Mouse (Mus musculus): ENCODE data around the gene Gm12185.
A peak's percentile ranks its signal among the peaks of the same experiment; 100 is the strongest.

Gm12185 gene

GRCm38 (mm10) chr11:48859014-48859413 lies 133.0 kb downstream of the Gm12185 start:
- 0 out of 2 replicates have a peak, but pooled peaks have one; percentile 16 for ATAC-seq (ENCODE audit: low TSS enrichment)

Data from frontal cortex, adult (tissue).